Mouse (Mus musculus) heart, embryonic 13.5 days (tissue): ENCODE results near the gene Usp22. TPM values are rescaled to one million over a fixed set of nuclear protein-coding genes. Genes with fewer than 3 reads are reported as not detected.
"Not testable (repeated sequence)": the region's sequence is repeated elsewhere in the genome, so short reads cannot be mapped to it uniquely, and the experiment has no call there.

Experiments
- ATAC-seq: fragments of 200-750 bp; cut with Nextera tagmentation; 2 replicates; pipeline ENCODE4 v1.8.0; 2017; ENCODE audit warnings: moderate TSS enrichment; ENCODE audit not compliant: insufficient number of reproducible peaks, low FRiP score, low TSS enrichment; ENCODE audit errors: extremely low read depth
- H3K27ac ChIP-seq: fragments of 300-500 bp; sonication (generic); replicated peaks from 2 replicates; pipeline ENCODE4 v1.5.1; 2015; ENCODE audit warnings: moderate library complexity, mild to moderate bottlenecking, inconsistent platforms
- H3K27me3 ChIP-seq: fragments of 300-500 bp; sonication (generic); replicated peaks from 2 replicates; pipeline ENCODE4 v1.6.1; 2015; ENCODE audit warnings: mild to moderate bottlenecking, inconsistent platforms
- H3K36me3 ChIP-seq: fragments of 300-500 bp; sonication (generic); 2 replicates; pipeline ENCODE4 v1.6.1; 2015; ENCODE audit warnings: mild to moderate bottlenecking, inconsistent platforms
- H3K4me1 ChIP-seq: fragments of 300-500 bp; sonication (generic); 2 replicates; pipeline ENCODE4 v1.6.1; 2015; ENCODE audit warnings: inconsistent platforms
- H3K4me2 ChIP-seq: fragments of 300-500 bp; sonication (generic); 2 replicates; pipeline ENCODE4 v1.6.1; 2015; ENCODE audit warnings: inconsistent platforms, mild to moderate bottlenecking, moderate library complexity
- H3K4me3 ChIP-seq: fragments of 300-500 bp; sonication (generic); 2 replicates; pipeline ENCODE4 v1.5.1; 2015; ENCODE audit warnings: moderate library complexity, mild to moderate bottlenecking, inconsistent platforms
- H3K9ac ChIP-seq: fragments of 300-500 bp; sonication (generic); 2 replicates; pipeline ENCODE4 v1.6.1; 2015; ENCODE audit warnings: inconsistent platforms, mild to moderate bottlenecking, moderate library complexity
- H3K9me3 ChIP-seq: fragments of 300-500 bp; sonication (generic); 2 replicates; pipeline ENCODE4 v1.6.1; 2016; ENCODE audit warnings: inconsistent platforms
- WGBS: fragments of 180-500 bp; shearing (Covaris S2); methylation state at CpG from one replicate; pipeline ENCODE4 v1.1.7; 2015; ENCODE audit warnings: mixed read lengths; 5-methylcytosine and 5-hydroxymethylcytosine counted together
- polyA plus RNA-seq: library from polyadenylated mRNA; unstranded; fragments of >200 nt; fragmentation: Nextera tagmentation; extraction: Ambion mirVana; gene quantifications from 2 replicates; pipeline ENCODE4 v1.2.1, GENCODE M21; 2015

Gene Usp22
- polyA plus RNA-seq, 1 experiment from 2014 or later, result 76.1 TPM

DNA sequence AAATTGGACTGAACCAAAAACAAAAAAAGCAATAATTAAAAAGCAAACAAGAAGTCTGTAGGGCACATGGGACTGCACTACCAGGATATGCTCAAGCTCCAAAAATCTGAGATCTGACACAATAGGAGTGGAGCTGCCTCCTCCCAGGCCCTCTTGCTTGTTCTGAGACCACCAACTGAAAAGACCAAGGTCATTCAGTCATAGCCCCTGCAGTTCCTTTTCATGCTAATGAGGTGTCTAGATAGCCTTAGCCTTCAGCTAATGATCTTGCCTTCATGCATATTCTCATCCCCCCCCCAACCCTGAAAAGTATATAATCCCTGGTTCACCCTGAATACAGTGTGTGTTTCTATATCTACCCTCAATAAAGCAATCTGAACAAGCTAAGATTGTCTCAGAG is 6.8 kb upstream of the Usp22 start:
- Histone ChIP-seq H3K4me2 (no peak overlapping the region), H3K27ac (no peak overlapping the region), H3K9me3 (peaks cover 3% of the 10 kb centered on the region; the same call in 1 of the 2 replicates), H3K4me3 (no peak overlapping the region), H3K4me1 (no peaks in the 10 kb centered on the region), H3K9ac (no peak overlapping the region), H3K36me3 (no peaks in the 10 kb centered on the region), H3K27me3 (no peaks in the 10 kb centered on the region)
- no peak for ATAC-seq

GRCm38 (mm10) chr11:61180361-61180760 is 5.5 kb upstream of the Usp22 start:
- WGBS, result 85% methylated on average over 3 of the region's 3 CpGs
- Histone ChIP-seq H3K27ac (no peak overlapping the region), H3K4me2 (no peak overlapping the region), H3K36me3 (no peaks in the 10 kb centered on the region), H3K27me3 (no peaks in the 10 kb centered on the region), H3K9ac (no peak overlapping the region), H3K4me1 (peaks cover 4% of the 10 kb centered on the region), H3K9me3 (no peaks in the 10 kb centered on the region; the same call in 1 of the 2 replicates), H3K4me3 (no peak overlapping the region)
- no peak for ATAC-seq

DNA sequence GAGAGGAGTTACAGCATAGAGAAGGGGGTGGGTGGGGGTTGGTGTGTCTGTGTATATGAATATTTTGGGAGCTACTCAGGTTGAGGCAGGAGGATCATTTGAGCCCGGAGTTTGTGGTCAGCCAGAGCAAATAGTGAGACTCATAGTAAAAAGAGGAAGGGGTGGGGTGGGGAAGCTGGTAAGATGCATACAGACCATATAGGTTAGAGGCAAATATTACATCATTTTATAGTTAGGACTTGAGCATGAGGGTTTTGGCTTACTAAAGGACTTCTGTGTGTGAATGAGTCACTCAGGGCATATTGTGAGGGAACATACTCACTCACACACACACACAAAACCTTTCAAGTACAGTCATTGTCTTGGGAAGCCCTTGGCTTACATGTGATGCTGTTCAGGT is 1.5 kb upstream of the Usp22 start:
- 82% methylated on average over 1 of the region's 1 CpGs for WGBS
- no peaks in the 10 kb centered on the region for H3K27me3 ChIP-seq
- no peak overlapping the region for H3K27ac ChIP-seq
- no peaks in the 10 kb centered on the region for H3K36me3 ChIP-seq
- H3K4me1 ChIP-seq, result peaks cover 28% of the 10 kb centered on the region
- ATAC-seq, result no peak
- no peak overlapping the region for H3K4me2 ChIP-seq
- no peak overlapping the region for H3K9ac ChIP-seq
- no peaks in the 10 kb centered on the region for H3K9me3 ChIP-seq
- no peak overlapping the region for H3K4me3 ChIP-seq

GRCm38 (mm10) chr11:61175778-61176177 is 923 bp upstream of the Usp22 start:
- 70% methylated on average over 5 of the region's 5 CpGs for WGBS
- H3K4me1 ChIP-seq, result peaks cover 33% of the 10 kb centered on the region
- H3K27me3 ChIP-seq, result no peaks in the 10 kb centered on the region
- H3K27ac ChIP-seq, result 0 out of 2 replicates have a peak overlapping the region, but pooled peaks have one; percentile 78
- peak overlapping the region; percentile 100 for H3K4me3 ChIP-seq
- no peak overlapping the region for H3K9ac ChIP-seq
- no peaks in the 10 kb centered on the region for H3K9me3 ChIP-seq
- ATAC-seq, result no peak
- no peaks in the 10 kb centered on the region for H3K36me3 ChIP-seq
- peak overlapping the region; percentile 69 for H3K4me2 ChIP-seq

GRCm38 (mm10) chr11:61174291-61174820 is 499 bp downstream of the Usp22 start:
- H3K4me2 ChIP-seq, result peak overlapping the region; percentile 85
- peak overlapping the region; percentile 100 for H3K4me3 ChIP-seq
- H3K27ac ChIP-seq, result peak overlapping the region; percentile 99
- H3K27me3 ChIP-seq, result no peaks in the 10 kb centered on the region
- H3K9ac ChIP-seq, result peak overlapping the region; percentile 99
- peaks cover 45% of the 10 kb centered on the region for H3K4me1 ChIP-seq
- 0% methylated on average over 28 of the region's 28 CpGs for WGBS
- peak; percentile 7 for ATAC-seq
- H3K9me3 ChIP-seq, result no peaks in the 10 kb centered on the region
- H3K36me3 ChIP-seq, result no peaks in the 10 kb centered on the region

- peak overlapping the region; percentile 99 for H3K9ac ChIP-seq
- H3K9me3 ChIP-seq, result not testable (repeated sequence)
Observed at GRCm38 (mm10) chr11:61173477-61173876, 1.4 kb downstream of the Usp22 start.

GRCm38 (mm10) chr11:61170184-61170583 is 4.7 kb downstream of the Usp22 start:
- Histone ChIP-seq H3K9ac (no peak overlapping the region), H3K4me1 (peaks cover 56% of the 10 kb centered on the region), H3K27ac (no peak overlapping the region), H3K36me3 (peaks cover 31% of the 10 kb centered on the region), H3K4me2 (no peak overlapping the region), H3K9me3 (no peaks in the 10 kb centered on the region), H3K27me3 (no peaks in the 10 kb centered on the region), H3K4me3 (no peak overlapping the region)
- 81% methylated on average over 5 of the region's 5 CpGs for WGBS
- no peak for ATAC-seq

More at GRCm38 (mm10) chr11:61173477-61173876, 1.4 kb downstream of the Usp22 start:
- H3K4me2 ChIP-seq, result peak overlapping the region; percentile 85
- not testable (repeated sequence) for ATAC-seq, H3K36me3 ChIP-seq, H3K27me3 ChIP-seq, H3K27ac ChIP-seq
- WGBS, result 33% methylated on average over 15 of the region's 15 CpGs
- peaks cover 54% of the 10 kb centered on the region for H3K4me1 ChIP-seq
- peak overlapping the region; percentile 100 for H3K4me3 ChIP-seq

DNA sequence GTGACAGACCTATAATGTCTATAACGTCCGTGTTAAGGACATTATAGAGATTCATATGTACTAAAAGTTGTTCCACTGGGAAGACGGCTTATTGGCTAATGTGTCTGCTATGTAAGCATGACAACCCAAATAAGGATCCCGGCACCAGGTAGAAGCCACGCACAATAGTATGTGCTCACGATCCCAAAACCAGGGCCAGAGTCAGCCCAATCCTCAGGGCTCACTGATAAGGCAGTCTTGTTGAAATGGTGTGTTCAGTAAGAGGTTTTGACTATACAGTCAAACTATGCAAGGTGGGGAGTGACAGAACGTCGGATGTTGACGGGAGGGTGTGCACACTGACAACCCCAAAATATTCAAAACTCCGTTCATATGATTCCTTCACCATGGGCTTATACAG is 10.0 kb downstream of the Usp22 start:
- WGBS, result 91% methylated on average over 10 of the region's 10 CpGs
- H3K9ac ChIP-seq, result no peak overlapping the region
- H3K9me3 ChIP-seq, result no peaks in the 10 kb centered on the region
- no peak overlapping the region for H3K27ac ChIP-seq
- H3K27me3 ChIP-seq, result no peaks in the 10 kb centered on the region
- peaks cover 84% of the 10 kb centered on the region for H3K36me3 ChIP-seq
- no peak for ATAC-seq
- H3K4me2 ChIP-seq, result no peak overlapping the region
- H3K4me3 ChIP-seq, result no peak overlapping the region
- peaks cover 25% of the 10 kb centered on the region for H3K4me1 ChIP-seq

GRCm38 (mm10) chr11:61164366-61164765 is 10.5 kb downstream of the Usp22 start:
- H3K27ac ChIP-seq, result no peak overlapping the region
- H3K4me1 ChIP-seq, result peaks cover 25% of the 10 kb centered on the region
- H3K4me3 ChIP-seq, result no peak overlapping the region
- no peak overlapping the region for H3K4me2 ChIP-seq
- no peaks in the 10 kb centered on the region for H3K27me3 ChIP-seq
- ATAC-seq, result no peak
- H3K9me3 ChIP-seq, result no peaks in the 10 kb centered on the region
- WGBS, result 77% methylated on average over 6 of the region's 6 CpGs
- H3K36me3 ChIP-seq, result peaks cover 90% of the 10 kb centered on the region
- no peak overlapping the region for H3K9ac ChIP-seq

DNA sequence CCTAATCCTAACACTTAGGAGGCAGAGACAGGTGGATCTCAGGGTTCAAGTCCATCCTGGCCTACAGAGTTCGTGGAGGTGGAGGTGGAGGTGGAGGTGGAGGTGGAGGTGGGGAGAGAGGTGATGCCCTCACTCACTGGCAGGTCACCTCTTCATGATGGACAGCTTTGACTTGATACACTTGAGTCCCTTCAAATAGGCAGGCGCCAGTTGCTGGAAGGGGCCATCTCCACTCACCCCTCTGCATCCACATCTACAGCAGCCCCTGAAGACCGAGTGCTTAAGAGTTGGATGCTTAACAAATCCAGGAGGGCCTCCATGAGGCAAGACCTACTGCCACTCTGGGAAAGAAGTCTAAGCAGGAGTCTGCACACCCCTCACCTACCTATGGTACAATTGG is 11.5 kb downstream of the Usp22 start:
- peaks cover 100% of the 10 kb centered on the region for H3K36me3 ChIP-seq
- H3K27me3 ChIP-seq, result no peaks in the 10 kb centered on the region
- H3K9ac ChIP-seq, result no peak overlapping the region
- H3K9me3 ChIP-seq, result no peaks in the 10 kb centered on the region
- no peak for ATAC-seq
- H3K4me3 ChIP-seq, result no peak overlapping the region
- 81% methylated on average over 3 of the region's 3 CpGs for WGBS
- H3K27ac ChIP-seq, result no peak overlapping the region
- H3K4me1 ChIP-seq, result peaks cover 15% of the 10 kb centered on the region
- H3K4me2 ChIP-seq, result no peak overlapping the region

GRCm38 (mm10) chr11:61162776-61163175 is 12.1 kb downstream of the Usp22 start:
- Histone ChIP-seq H3K36me3 (peaks cover 100% of the 10 kb centered on the region), H3K4me3 (no peak overlapping the region), H3K27ac (no peak overlapping the region), H3K9me3 (no peaks in the 10 kb centered on the region), H3K27me3 (no peaks in the 10 kb centered on the region), H3K4me2 (no peak overlapping the region), H3K9ac (no peak overlapping the region), H3K4me1 (peaks cover 10% of the 10 kb centered on the region; the same call in 1 of the 2 replicates)
- 91% methylated on average over 14 of the region's 14 CpGs for WGBS
- no peak for ATAC-seq

- Histone ChIP-seq H3K27ac (no peak overlapping the region), H3K4me2 (no peak overlapping the region), H3K4me3 (no peak overlapping the region), H3K27me3 (no peaks in the 10 kb centered on the region), H3K36me3 (peaks cover 100% of the 10 kb centered on the region), H3K9ac (no peak overlapping the region), H3K9me3 (no peaks in the 10 kb centered on the region), H3K4me1 (peaks cover 13% of the 10 kb centered on the region)
- no peak for ATAC-seq
- 87% methylated on average over 13 of the region's 13 CpGs for WGBS
Observed at GRCm38 (mm10) chr11:61161121-61161520, 13.7 kb downstream of the Usp22 start.
